Mouse (Mus musculus) cortical plate, adult 2 months (tissue): Measurements from ENCODE around the gene Traf2.

Experiments
- CTCF ChIP-seq: fragments of 200-500 bp; IDR thresholded peaks from 2 replicates; pipeline ENCODE4 v1.5.1; 2011; ENCODE audit warnings: mild to moderate bottlenecking, control low read depth, low read length; ENCODE audit not compliant: insufficient read depth; ENCODE audit errors: extremely low read depth
- POLR2A ChIP-seq: fragments of 200-500 bp; IDR thresholded peaks from 2 replicates; pipeline ENCODE4 v1.6.1; 2011; ENCODE audit warnings: mild to moderate bottlenecking, low read length, control low read depth; ENCODE audit not compliant: insufficient read depth; ENCODE audit errors: extremely low read depth

DNA sequence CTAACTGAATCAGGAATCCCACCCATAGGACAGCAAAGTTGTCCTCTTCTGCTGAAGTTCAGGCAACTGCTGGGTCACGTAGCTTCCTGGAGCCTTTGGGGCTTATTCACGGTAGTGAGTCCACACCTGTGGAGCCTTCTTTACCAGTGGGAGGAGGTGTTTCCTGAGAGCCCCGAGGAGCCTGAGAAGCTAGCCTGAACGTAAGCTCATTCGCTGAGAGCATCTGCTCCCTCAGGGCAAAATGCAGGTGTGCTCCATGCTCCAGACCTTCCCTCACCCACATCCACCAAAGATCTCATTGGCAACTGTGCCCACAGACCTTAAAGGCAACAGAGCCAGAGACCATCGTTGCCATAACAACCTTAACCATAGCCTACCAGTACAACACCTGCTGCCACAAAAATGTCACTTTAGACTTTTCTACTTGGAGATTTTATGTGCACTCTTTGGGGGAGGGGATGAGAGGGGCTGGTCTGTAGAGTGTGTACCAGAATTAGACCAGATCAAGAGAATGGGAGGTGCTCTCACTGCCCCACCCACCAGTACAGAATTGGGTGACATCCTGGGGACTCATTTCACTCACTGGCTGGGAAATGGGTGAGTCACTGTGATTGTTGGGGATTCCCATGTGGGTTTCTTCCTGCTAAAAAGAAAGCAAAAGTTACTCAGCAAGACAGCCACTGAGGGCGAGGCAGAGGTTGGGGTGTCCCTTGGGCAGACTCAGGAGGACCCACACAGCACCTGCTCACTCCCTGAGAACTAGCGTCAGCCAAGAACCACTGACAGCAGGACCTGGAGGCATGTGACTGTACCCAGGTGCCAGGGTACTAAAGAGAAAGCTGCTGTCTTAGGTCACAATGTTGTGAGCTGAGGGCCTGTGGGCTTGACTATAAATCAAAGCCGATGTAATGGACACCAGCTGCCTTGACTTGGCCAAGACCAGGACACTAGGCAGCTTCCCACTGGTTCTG is 2.6 kb upstream of the Traf2 start:
- TF ChIP-seq CTCF (no peak), POLR2A (no peak)
